Mouse (Mus musculus): ENCODE results near the gene Adk. TPM values are rescaled to one million over a fixed set of nuclear protein-coding genes. Genes with fewer than 3 reads are reported as not detected.

The Adk gene
- total and polyA plus RNA-seq, 3 experiments: 47.9 to 129 (median 59.0) TPM

GRCm38 (mm10) chr14:21050734-21051133 is 1.6 kb upstream of the Adk start:
- Histone ChIP-seq H3K36me3 (replicated peaks in 1 of 2; ENCODE audit: control insufficient read depth in 1 of 2, insufficient read depth in 1 of 2, low read length in 1 of 2) (peaks cover 2 to 22% of the 10 kb centered on the region in 2 experiments), H3K4me1 (ENCODE audit: control insufficient read depth in 1 of 2, insufficient read depth in 2 of 2) (peaks cover 0 to 37% of the 10 kb centered on the region in 2 experiments; a peak in 2 of 4 replicates), H3K4me3 (replicated peaks in 1 of 3; ENCODE audit: low read depth in 2 of 3, low read length in 2 of 3, poor library complexity in 1 of 3) (peak overlapping the region in 1 of 3 experiments; percentile 99), H3K9me3 (replicated peaks; ENCODE audit: low read length) (no peaks in the 10 kb centered on the region), H3K27me3 (replicated peaks) (no peaks in the 10 kb centered on the region), H3K27ac (ENCODE audit: insufficient read depth, low read depth) (no peak overlapping the region), H3K9ac (ENCODE audit: insufficient read depth, low read depth) (no peak overlapping the region), H3K79me2 (replicated peaks; ENCODE audit: control insufficient read depth, extremely low read depth, insufficient read depth, poor library complexity, severe bottlenecking) (peaks cover 22% of the 10 kb centered on the region), H3K4me2 (ENCODE audit: insufficient read depth, low read depth, poor library complexity, severe bottlenecking) (no peak overlapping the region)
- dilution Hi-C loops (cut with MboI; ENCODE audit: extremely low pct_ligation_motif_present, extremely low pct_unique_long_range_greater_than_20kb, low sequenced_read_pairs) (no loop called here), in situ Hi-C loops (cut with MboI; ENCODE audit: low pct_ligation_motif_present, low pct_unique_long_range_greater_than_20kb, low sequenced_read_pairs) (no loop called here)
- peak; percentile 70 for DNase-seq (ENCODE audit: extremely low read depth)
- peak; percentile 59 to 70 for TF ChIP-seq CTCF (conservative IDR thresholded peaks at IDR 0.05 in 1 of 2, IDR thresholded peaks at IDR 0.05 in 1 of 2; ENCODE audit: low read depth in 2 of 2, low read length in 2 of 2)
- no peak for TF ChIP-seq POLR2A (IDR thresholded peaks at IDR 0.05; ENCODE audit: low read depth, low read length)

GRCm38 (mm10) chr14:21051380-21052111 is 828 bp upstream of the Adk start:
- peaks cover 21% of the 10 kb centered on the region for H3K79me2 ChIP-seq (replicated peaks; ENCODE audit: control insufficient read depth, extremely low read depth, insufficient read depth, poor library complexity, severe bottlenecking)
- H3K4me2 ChIP-seq (ENCODE audit: insufficient read depth, low read depth, poor library complexity, severe bottlenecking): peak overlapping the region; percentile 79
- peaks cover 0 to 37% of the 10 kb centered on the region in 2 experiments; a peak in 2 of 4 replicates for H3K4me1 ChIP-seq (ENCODE audit: control insufficient read depth in 1 of 2, insufficient read depth in 2 of 2)
- no peak for TF ChIP-seq CHD2 (IDR thresholded peaks at IDR 0.05; ENCODE audit: low read length)
- TF ChIP-seq MAZ (IDR thresholded peaks at IDR 0.05; ENCODE audit: low read depth, low read length): no peak
- TF ChIP-seq SMC3 (IDR thresholded peaks at IDR 0.05; ENCODE audit: low read depth, low read length): no peak
- TF ChIP-seq ZNF384 (IDR thresholded peaks at IDR 0.05; ENCODE audit: low read depth, low read length): peak; percentile 51
- TF ChIP-seq RCOR1 (conservative IDR thresholded peaks at IDR 0.05; ENCODE audit: low read depth, low read length): 0 out of 2 replicates have a peak, but pooled peaks have one; percentile 28
- 0 out of 2 replicates have a peak, but pooled peaks have one; percentile 80 for TF ChIP-seq NELFE (IDR thresholded peaks at IDR 0.05; ENCODE audit: low read depth, low read length)
- TF ChIP-seq NRF1 (IDR thresholded peaks at IDR 0.05; ENCODE audit: low read depth, low read length): peak; percentile 33; the same call in 1 of the 2 replicates
- TF ChIP-seq SIN3A (IDR thresholded peaks at IDR 0.05; ENCODE audit: low read length): peak; percentile 84
- peak; percentile 49; the same call in 1 of the 2 replicates for TF ChIP-seq CHD1 (IDR thresholded peaks at IDR 0.05; ENCODE audit: low read depth, low read length)
- TF ChIP-seq E2F4 (IDR thresholded peaks at IDR 0.05; ENCODE audit: insufficient replicate concordance, low read depth, low read length): no peak
- TF ChIP-seq BHLHE40 (IDR thresholded peaks at IDR 0.05; ENCODE audit: low read depth, low read length): peak; percentile 52; the same call in 1 of the 2 replicates
- peak; percentile 31; the same call in 1 of the 2 replicates for TF ChIP-seq ETS1 (conservative IDR thresholded peaks at IDR 0.05; ENCODE audit: low read depth, low read length)
- peak; percentile 68; the same call in 1 of the 2 replicates for TF ChIP-seq MXI1 (IDR thresholded peaks at IDR 0.05; ENCODE audit: low read depth, low read length)
- 0 out of 2 replicates have a peak, but pooled peaks have one; percentile 14 for TF ChIP-seq ELF1 (IDR thresholded peaks at IDR 0.05; ENCODE audit: low read depth, low read length)
- no peak for TF ChIP-seq POLR2A (IDR thresholded peaks at IDR 0.05; ENCODE audit: low read depth, low read length)
- TF ChIP-seq JUND (conservative IDR thresholded peaks at IDR 0.05; ENCODE audit: low read depth, low read length): no peak
- no peak for TF ChIP-seq USF1 (IDR thresholded peaks at IDR 0.05; ENCODE audit: low read depth, low read length)
- TF ChIP-seq MYC (IDR thresholded peaks at IDR 0.05; ENCODE audit: low read depth, low read length): no peak
- TF ChIP-seq PAX5 (IDR thresholded peaks at IDR 0.05; ENCODE audit: low read length): no peak
- TF ChIP-seq RAD21 (IDR thresholded peaks at IDR 0.05; ENCODE audit: low read depth, low read length): no peak
- no peak for TF ChIP-seq ZMIZ1 (IDR thresholded peaks at IDR 0.05; ENCODE audit: low read depth, low read length)
- no peak for TF ChIP-seq EP300 (IDR thresholded peaks at IDR 0.05; ENCODE audit: low read length)
- no peaks in the 10 kb centered on the region for H3K9me3 ChIP-seq (replicated peaks; ENCODE audit: low read length)
- H3K4me3 ChIP-seq (replicated peaks in 1 of 3; ENCODE audit: low read depth in 2 of 3, low read length in 2 of 3, poor library complexity in 1 of 3): peak overlapping the region; percentile 83 to 99 (median 91)
- dilution Hi-C loops (cut with MboI; ENCODE audit: extremely low pct_ligation_motif_present, extremely low pct_unique_long_range_greater_than_20kb, low sequenced_read_pairs) (no loop called here), in situ Hi-C loops (cut with MboI; ENCODE audit: low pct_ligation_motif_present, low pct_unique_long_range_greater_than_20kb, low sequenced_read_pairs) (no loop called here)
- peaks cover 0 to 22% of the 10 kb centered on the region in 2 experiments for H3K36me3 ChIP-seq (replicated peaks in 1 of 2; ENCODE audit: control insufficient read depth in 1 of 2, insufficient read depth in 1 of 2, low read length in 1 of 2)
- H3K27me3 ChIP-seq (replicated peaks): no peaks in the 10 kb centered on the region
- peak; percentile 29 for DNase-seq (ENCODE audit: extremely low read depth)
- peak overlapping the region; percentile 75 for H3K9ac ChIP-seq (ENCODE audit: insufficient read depth, low read depth)
- 0 out of 2 replicates have a peak overlapping the region, but pooled peaks have one; percentile 71 for H3K27ac ChIP-seq (ENCODE audit: insufficient read depth, low read depth)

Measured in CH12.LX (cell line).